Mouse (Mus musculus) kidney, adult 2 months (tissue): ENCODE data around the gene Pank1. TPM values are rescaled to one million over a fixed set of nuclear protein-coding genes. Genes with fewer than 3 reads are reported as not detected.
A peak's percentile ranks its signal among the peaks of the same experiment; 100 is the strongest.

Experiments used
- DNase-seq: peaks from one replicate; pipeline ENCODE4 v3.0.0; 2021
- H3K27ac ChIP-seq: fragments of 200-500 bp; 2 replicates; pipeline ENCODE4 v1.5.1; 2012; ENCODE audit warnings: low read depth, low read length, control low read depth, inconsistent platforms; ENCODE audit not compliant: insufficient read depth
- H3K27me3 ChIP-seq: fragments of 200-500 bp; replicated peaks from 2 replicates; pipeline ENCODE4 v1.6.1; 2012; ENCODE audit warnings: mild to moderate bottlenecking, moderate library complexity, low read length, inconsistent platforms; ENCODE audit not compliant: control insufficient read depth, insufficient read depth
- H3K36me3 ChIP-seq: fragments of 200-500 bp; 2 replicates; pipeline ENCODE4 v1.6.1; 2012; ENCODE audit warnings: mild to moderate bottlenecking, moderate library complexity, low read length, inconsistent platforms; ENCODE audit not compliant: control insufficient read depth, insufficient read depth
- H3K4me1 ChIP-seq: fragments of 200-500 bp; 2 replicates; pipeline ENCODE4 v1.6.1; 2011; ENCODE audit warnings: low read length; ENCODE audit not compliant: control insufficient read depth, insufficient read depth
- H3K4me3 ChIP-seq: fragments of 200-500 bp; 2 replicates; pipeline ENCODE4 v1.5.1; 2011; ENCODE audit warnings: mild to moderate bottlenecking, low read depth, low read length, control low read depth; ENCODE audit not compliant: insufficient read depth
- CTCF ChIP-seq: fragments of 200-500 bp; conservative IDR thresholded peaks from 2 replicates; pipeline ENCODE4 v1.5.1; 2011; ENCODE audit warnings: low read depth, mild to moderate bottlenecking, control low read depth, low read length, moderate library complexity, mixed read lengths; ENCODE audit not compliant: insufficient read depth, insufficient read length
- POLR2A ChIP-seq: fragments of 200-500 bp; IDR thresholded peaks from one replicate; pipeline ENCODE4 v1.6.1; 2011; ENCODE audit warnings: low read depth, low read length, control low read depth
- WGBS: fragments of 180-500 bp; shearing (Covaris S2); methylation state at CpG from one replicate; pipeline ENCODE4 v1.1.7; 2018; 5-methylcytosine and 5-hydroxymethylcytosine counted together
- polyA plus RNA-seq: library from polyadenylated mRNA; depleted of rRNA; stranded (reverse); fragments of >200 nt; gene quantifications from 2 replicates; pipeline ENCODE4 v1.2.3, GENCODE M21; 2012

Pank1 gene
- polyA plus RNA-seq, 1 experiment: 14.3 TPM

GRCm38 (mm10) chr19:34827444-34827843, 51.8 kb downstream of the Pank1 start:
- DNase-seq: no peak
- no peak overlapping the region for H3K4me3 ChIP-seq

GRCm38 (mm10) chr19:34825946-34826655, 53.2 kb downstream of the Pank1 start:
- Histone ChIP-seq H3K4me1 (peaks cover 4% of the 10 kb centered on the region), H3K4me3 (no peak overlapping the region), H3K36me3 (peaks cover 1% of the 10 kb centered on the region; the same call in 1 of the 2 replicates), H3K27me3 (no peaks in the 10 kb centered on the region), H3K27ac (no peak overlapping the region)
- peak; percentile 71 for DNase-seq
- no peak for TF ChIP-seq POLR2A
- TF ChIP-seq CTCF: peak; percentile 52
- 64% methylated on average over 13 of the region's 13 CpGs for WGBS

More at GRCm38 (mm10) chr19:34827444-34827843, 51.8 kb downstream of the Pank1 start:
- 83% methylated on average over 6 of the region's 6 CpGs for WGBS
- H3K4me1 ChIP-seq: no peaks in the 10 kb centered on the region
- no peaks in the 10 kb centered on the region for H3K27me3 ChIP-seq
- H3K36me3 ChIP-seq: no peaks in the 10 kb centered on the region; the same call in 1 of the 2 replicates
- H3K27ac ChIP-seq: no peak overlapping the region
- TF ChIP-seq CTCF (no peak), POLR2A (no peak)

- H3K4me1 ChIP-seq: peaks cover 20% of the 10 kb centered on the region
- peak; percentile 94 for DNase-seq
- TF ChIP-seq POLR2A (no peak), CTCF (no peak)
- H3K27me3 ChIP-seq: no peaks in the 10 kb centered on the region
- 41% methylated on average over 5 of the region's 5 CpGs for WGBS
- H3K4me3 ChIP-seq: no peak overlapping the region
- H3K36me3 ChIP-seq: peaks cover 5% of the 10 kb centered on the region
- peak overlapping the region; percentile 87 for H3K27ac ChIP-seq
Measured at GRCm38 (mm10) chr19:34819577-34820170, 59.6 kb downstream of the Pank1 start.

GRCm38 (mm10) chr19:34815371-34815770, 63.9 kb downstream of the Pank1 start:
- 82% methylated on average over 4 of the region's 4 CpGs for WGBS
- no peak for TF ChIP-seq POLR2A
- TF ChIP-seq CTCF: no peak
- no peak overlapping the region for H3K27ac ChIP-seq
- peaks cover 10% of the 10 kb centered on the region; the same call in 1 of the 2 replicates for H3K4me1 ChIP-seq
- peaks cover 1% of the 10 kb centered on the region; the same call in 1 of the 2 replicates for H3K36me3 ChIP-seq
- DNase-seq: no peak
- H3K27me3 ChIP-seq: no peaks in the 10 kb centered on the region
- H3K4me3 ChIP-seq: no peak overlapping the region

- no peaks in the 10 kb centered on the region for H3K27me3 ChIP-seq
- no peak overlapping the region for H3K4me3 ChIP-seq
- H3K4me1 ChIP-seq: peaks cover 6% of the 10 kb centered on the region; the same call in 1 of the 2 replicates
- TF ChIP-seq CTCF: no peak
- DNase-seq: no peak
- peaks cover 1% of the 10 kb centered on the region; the same call in 1 of the 2 replicates for H3K36me3 ChIP-seq
- H3K27ac ChIP-seq: no peak overlapping the region
- 67% methylated on average over 4 of the region's 4 CpGs for WGBS
Measured at GRCm38 (mm10) chr19:34814696-34815095, 64.6 kb downstream of the Pank1 start.

GRCm38 (mm10) chr19:34813961-34814360, 65.3 kb downstream of the Pank1 start:
- H3K27ac ChIP-seq: no peak overlapping the region
- H3K4me3 ChIP-seq: no peak overlapping the region
- H3K27me3 ChIP-seq: no peaks in the 10 kb centered on the region
- DNase-seq: no peak
- peaks cover 1% of the 10 kb centered on the region; the same call in 1 of the 2 replicates for H3K36me3 ChIP-seq
- TF ChIP-seq POLR2A: no peak
- no peak for TF ChIP-seq CTCF
- 0 out of 2 replicates have a peak, but pooled peaks cover 2% of the 10 kb centered on the region for H3K4me1 ChIP-seq
- WGBS: 89% methylated on average over 6 of the region's 6 CpGs

GRCm38 (mm10) chr19:34813533-34813932, 65.7 kb downstream of the Pank1 start:
- whole genome bisulfite sequencing: 97% methylated on average over 2 of the region's 2 CpGs
- no peak for DNase-seq

More at GRCm38 (mm10) chr19:34813533-34813932, 65.7 kb downstream of the Pank1 start:
- H3K36me3 ChIP-seq: peaks cover 1% of the 10 kb centered on the region; the same call in 1 of the 2 replicates
- H3K27me3 ChIP-seq: no peaks in the 10 kb centered on the region
- no peak overlapping the region for H3K27ac ChIP-seq
- TF ChIP-seq CTCF: no peak
- TF ChIP-seq POLR2A: no peak
- H3K4me1 ChIP-seq: no peaks in the 10 kb centered on the region
- no peak overlapping the region for H3K4me3 ChIP-seq
